Mouse (Mus musculus) heart, embryonic 16.5 days (tissue): ENCODE measurements at regions not wholly inside any gene's neighbourhood (a gene's known extent, or its start where the extent isn't known, plus 50 kb on each side); places are given as distances from the start of the nearest gene placed in this dataset.
A peak's percentile ranks its signal among the peaks of the same experiment; 100 is the strongest.

Source experiments
- ATAC-seq: fragments of 200-750 bp; cut with Nextera tagmentation; replicated peaks from 2 replicates; pipeline ENCODE4 v1.8.0; 2017; ENCODE audit warnings: moderate number of reproducible peaks; ENCODE audit not compliant: insufficient read depth, low FRiP score; ENCODE audit errors: extremely low read depth
- H3K27ac ChIP-seq: fragments of 300-500 bp; sonication (generic); 2 replicates; pipeline ENCODE4 v1.5.1; 2014; ENCODE audit warnings: mild to moderate bottlenecking, low read length, control low read depth, moderate library complexity
- H3K27me3 ChIP-seq: fragments of 300-500 bp; sonication (generic); 2 replicates; pipeline ENCODE4 v1.6.1; 2014; ENCODE audit warnings: low read length, mixed read lengths; ENCODE audit not compliant: control insufficient read depth, insufficient read depth
- H3K36me3 ChIP-seq: fragments of 300-500 bp; sonication (generic); 2 replicates; pipeline ENCODE4 v1.6.1; 2014; ENCODE audit not compliant: control insufficient read depth, insufficient read depth
- H3K4me1 ChIP-seq: fragments of 300-500 bp; sonication (generic); 2 replicates; pipeline ENCODE4 v1.6.1; 2014; ENCODE audit warnings: low read length, mixed read lengths; ENCODE audit not compliant: control insufficient read depth, insufficient read depth
- H3K4me2 ChIP-seq: fragments of 300-500 bp; sonication (generic); 2 replicates; pipeline ENCODE4 v1.6.1; 2014; ENCODE audit warnings: low read depth, mild to moderate bottlenecking, control low read depth, low read length
- H3K4me3 ChIP-seq: fragments of 300-500 bp; sonication (generic); 2 replicates; pipeline ENCODE4 v1.5.1; 2014; ENCODE audit warnings: mild to moderate bottlenecking, control low read depth, low read length
- H3K9ac ChIP-seq: fragments of 300-500 bp; sonication (generic); 2 replicates; pipeline ENCODE4 v1.6.1; 2014; ENCODE audit warnings: low read length, control low read depth
- H3K9me3 ChIP-seq: fragments of 300-500 bp; sonication (generic); replicated peaks from 2 replicates; pipeline ENCODE4 v1.6.1; 2016; ENCODE audit warnings: low read length; ENCODE audit not compliant: control insufficient read depth
- WGBS: fragments of 180-500 bp; shearing (Covaris S2); extraction: QIAGEN DNeasy Blood & Tissue Kit; methylation state at CpG from one replicate; pipeline ENCODE4 v1.1.7; 2014; 5-methylcytosine and 5-hydroxymethylcytosine counted together

DNA sequence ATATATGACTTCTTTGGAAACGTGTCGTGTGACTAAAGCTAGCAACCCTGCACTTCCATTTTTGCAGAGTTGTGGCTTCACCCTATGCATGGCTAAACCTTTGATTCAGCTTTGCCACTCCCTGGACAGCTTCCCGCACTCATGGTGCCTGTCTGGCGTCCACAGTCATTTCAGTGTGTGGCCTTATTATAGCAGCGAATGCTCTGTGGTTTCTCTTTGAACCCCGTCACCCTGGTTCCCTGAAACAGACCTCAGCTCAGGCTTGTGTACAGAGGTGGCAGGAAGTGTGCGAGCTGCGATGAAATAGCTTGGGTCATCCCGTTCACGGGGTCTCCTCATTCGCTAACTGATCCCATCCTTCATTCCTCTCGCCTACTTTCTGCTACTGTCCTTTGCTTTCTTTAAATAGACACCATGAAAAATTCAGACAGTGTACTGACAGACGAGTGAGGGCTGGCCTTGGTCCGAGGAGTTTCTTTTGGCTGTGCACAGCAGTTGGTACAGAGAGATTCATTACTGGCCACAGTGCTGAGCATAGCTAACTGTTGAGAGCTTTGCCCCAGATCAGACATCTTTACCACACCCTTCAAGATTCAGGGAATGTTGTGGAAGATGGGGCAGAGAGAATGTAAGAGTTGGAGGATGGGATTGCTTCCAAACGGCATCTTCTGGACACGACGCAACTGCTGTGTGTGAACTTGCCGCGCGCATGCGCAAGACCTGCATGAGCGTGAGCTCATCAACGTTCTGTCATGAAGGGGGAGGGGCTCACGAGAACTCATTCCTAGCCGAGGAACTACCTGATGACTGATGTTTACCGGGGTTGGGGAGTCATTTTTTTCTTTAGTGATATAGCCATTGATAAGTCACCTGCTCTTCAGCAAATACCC lies 77.5 kb upstream of the Stt3b start:
- 67% methylated on average over 26 of the region's 26 CpGs for WGBS
- Histone ChIP-seq H3K9ac (no peak overlapping the region), H3K27ac (no peak overlapping the region), H3K36me3 (no peaks in the 10 kb centered on the region), H3K27me3 (no peaks in the 10 kb centered on the region), H3K9me3 (no peaks in the 10 kb centered on the region), H3K4me3 (no peak overlapping the region), H3K4me1 (peaks cover 15% of the 10 kb centered on the region), H3K4me2 (peak overlapping the region; percentile 6)
- no peak for ATAC-seq

DNA sequence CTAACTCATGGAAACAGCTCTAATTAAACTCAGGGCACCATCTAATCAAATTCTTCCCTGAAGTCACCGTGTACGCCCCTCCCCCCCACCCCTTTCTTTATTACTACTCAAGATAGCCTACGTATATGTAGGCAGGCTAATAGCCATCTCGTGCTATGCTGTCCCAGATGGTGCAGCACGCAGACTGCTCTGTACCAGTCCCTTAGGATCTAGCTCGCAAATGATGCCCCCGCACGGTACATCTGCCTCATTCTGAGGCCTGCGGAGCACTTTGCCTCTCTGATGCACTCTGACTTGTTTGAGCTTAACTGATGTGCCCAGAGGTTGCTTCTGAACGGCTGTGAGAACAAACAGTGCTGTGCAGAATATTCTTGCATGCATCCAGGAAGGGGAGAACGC lies 78.1 kb upstream of the Stt3b start:
- Histone ChIP-seq H3K4me1 (peaks cover 15% of the 10 kb centered on the region), H3K36me3 (no peaks in the 10 kb centered on the region)

DNA sequence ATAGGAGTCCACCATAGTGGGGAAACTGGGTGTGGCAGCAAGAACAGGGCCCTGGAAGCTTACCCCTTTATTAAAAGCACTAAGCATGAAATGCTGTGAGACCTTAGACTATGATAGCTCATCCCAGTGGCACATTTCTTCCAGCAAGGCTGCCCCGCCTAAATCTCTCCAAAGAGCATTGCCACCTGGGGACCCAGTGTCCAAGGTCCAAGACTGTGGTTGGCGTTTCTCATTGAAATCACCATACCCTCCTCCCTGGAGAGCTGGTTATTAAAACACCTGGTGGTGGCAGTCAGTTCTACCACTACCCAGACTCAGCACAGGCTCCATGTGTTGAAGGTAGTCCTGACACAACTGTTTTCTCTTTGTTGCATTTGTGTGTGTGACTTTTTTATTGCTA lies 78.9 kb upstream of the Stt3b start:
- Histone ChIP-seq H3K4me2 (no peak overlapping the region), H3K36me3 (no peaks in the 10 kb centered on the region), H3K4me3 (no peak overlapping the region), H3K27ac (no peak overlapping the region), H3K27me3 (no peaks in the 10 kb centered on the region), H3K4me1 (peaks cover 15% of the 10 kb centered on the region), H3K9ac (no peak overlapping the region), H3K9me3 (no peaks in the 10 kb centered on the region)
- no peak for ATAC-seq
- WGBS = 82% methylated on average over 2 of the region's 2 CpGs

More for the DNA sequence above, 78.1 kb upstream of the Stt3b start:
- 88% methylated on average over 11 of the region's 11 CpGs for WGBS
- Histone ChIP-seq H3K4me2 (no peak overlapping the region), H3K4me3 (no peak overlapping the region), H3K9me3 (no peaks in the 10 kb centered on the region), H3K9ac (no peak overlapping the region), H3K27me3 (no peaks in the 10 kb centered on the region), H3K27ac (no peak overlapping the region)
- ATAC-seq = no peak

DNA sequence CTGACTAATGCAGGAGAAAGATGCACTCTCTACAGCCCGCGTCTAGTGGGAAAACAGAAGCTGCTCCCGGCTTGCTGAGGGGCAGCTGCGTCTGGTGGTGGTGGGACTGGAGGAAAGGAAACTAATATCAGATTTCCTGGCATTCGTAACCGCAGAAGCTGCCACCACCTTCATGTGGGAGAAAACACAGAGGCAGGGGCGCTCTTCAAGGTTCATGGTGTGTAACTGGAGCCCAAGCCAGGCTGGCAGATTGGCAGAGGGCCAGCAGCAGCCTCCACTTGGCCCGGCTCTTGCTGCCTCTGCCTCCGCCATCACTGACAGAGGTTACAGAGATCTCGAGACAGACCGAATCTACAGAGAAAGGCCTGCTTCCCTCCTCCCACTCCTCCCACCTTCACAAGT lies 80.7 kb upstream of the Stt3b start:
- H3K27ac ChIP-seq = peak overlapping the region; percentile 51
- H3K9ac ChIP-seq = peak overlapping the region; percentile 34
- H3K36me3 ChIP-seq = no peaks in the 10 kb centered on the region
- H3K4me1 ChIP-seq = peaks cover 15% of the 10 kb centered on the region
- peak overlapping the region; percentile 53 for H3K4me2 ChIP-seq
- H3K9me3 ChIP-seq = no peaks in the 10 kb centered on the region
- no peaks in the 10 kb centered on the region for H3K27me3 ChIP-seq
- 1% methylated on average over 11 of the region's 11 CpGs for WGBS
- peak; percentile 72 for ATAC-seq
- peak overlapping the region; percentile 20 for H3K4me3 ChIP-seq

- Histone ChIP-seq H3K4me1 (peaks cover 10% of the 10 kb centered on the region), H3K27me3 (no peaks in the 10 kb centered on the region), H3K4me3 (no peak overlapping the region), H3K27ac (no peak overlapping the region), H3K9me3 (peaks cover 6% of the 10 kb centered on the region; the same call in 1 of the 2 replicates), H3K9ac (no peak overlapping the region), H3K4me2 (no peak overlapping the region), H3K36me3 (no peaks in the 10 kb centered on the region)
- 89% methylated on average over 8 of the region's 8 CpGs for WGBS
- ATAC-seq = no peak
Measured at GRCm38 (mm10) chr9:115395511-115395910, 85.3 kb upstream of the Stt3b start.

DNA sequence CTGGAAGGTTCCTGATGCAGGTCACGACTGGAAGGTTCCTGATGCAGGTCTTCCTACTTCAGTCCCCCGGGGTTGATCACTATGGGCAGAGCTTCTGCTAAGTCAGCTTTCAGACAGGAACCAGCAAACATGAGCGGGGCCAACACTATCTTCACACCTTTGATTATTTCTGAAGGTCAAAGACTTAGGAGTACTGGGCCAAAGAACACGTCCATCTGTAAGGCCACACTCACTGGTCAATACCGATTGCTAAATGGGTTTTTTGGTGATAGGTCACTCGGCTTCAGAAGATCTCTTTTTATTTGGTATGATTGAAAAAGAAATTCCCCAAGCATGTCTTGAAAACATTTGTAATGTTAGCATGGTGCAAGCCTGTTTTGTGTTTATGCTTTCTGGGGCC lies 90.2 kb upstream of the Stt3b start:
- Histone ChIP-seq H3K4me2 (no peak overlapping the region), H3K9me3 (peaks cover 6% of the 10 kb centered on the region; the same call in 1 of the 2 replicates), H3K9ac (no peak overlapping the region), H3K4me1 (peaks cover 8% of the 10 kb centered on the region), H3K27ac (no peak overlapping the region), H3K27me3 (no peaks in the 10 kb centered on the region), H3K4me3 (no peak overlapping the region), H3K36me3 (no peaks in the 10 kb centered on the region)
- no peak for ATAC-seq
- 83% methylated on average over 6 of the region's 6 CpGs for WGBS

DNA sequence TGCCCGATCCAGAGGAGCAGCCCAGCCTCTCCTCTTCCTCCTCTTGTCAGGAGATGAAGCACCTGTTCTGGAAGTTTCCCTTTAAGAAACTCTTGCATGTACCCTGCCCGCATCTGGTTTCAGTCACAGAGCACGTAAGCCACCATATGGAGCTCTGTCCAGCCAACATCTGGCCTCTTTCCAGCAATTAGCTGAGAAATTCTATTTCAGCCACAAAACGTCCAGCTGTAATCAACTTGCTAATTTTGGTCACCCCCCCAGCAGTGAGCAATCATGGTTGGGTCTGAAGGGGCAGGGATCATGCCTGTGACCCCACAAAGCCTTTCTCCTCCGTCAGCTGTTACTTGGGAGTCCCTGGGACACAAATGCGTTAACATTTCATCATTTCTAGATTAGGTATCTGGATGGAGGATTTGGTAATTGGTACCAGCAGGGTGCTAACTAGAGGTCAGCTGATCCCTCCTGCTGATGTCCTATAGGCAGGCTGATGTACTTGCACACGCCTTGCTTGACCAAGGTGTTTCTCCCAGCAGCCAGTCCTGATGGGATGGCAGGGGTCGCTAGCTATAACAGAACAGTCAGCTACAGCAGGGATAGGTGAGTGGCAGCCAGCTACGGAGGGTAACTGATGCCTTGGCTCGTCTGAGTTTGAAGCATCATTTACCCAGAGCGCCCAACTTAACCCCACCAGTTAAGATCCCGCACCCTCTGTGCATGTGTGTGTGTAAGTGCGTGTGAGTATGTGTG lies 91.4 kb upstream of the Stt3b start:
- WGBS = 61% methylated on average over 13 of the region's 13 CpGs
- Histone ChIP-seq H3K4me3 (no peak overlapping the region), H3K4me2 (0 out of 2 replicates have a peak overlapping the region, but pooled peaks have one; percentile 6), H3K27ac (no peak overlapping the region), H3K27me3 (no peaks in the 10 kb centered on the region), H3K4me1 (peaks cover 8% of the 10 kb centered on the region), H3K9me3 (peaks cover 6% of the 10 kb centered on the region; the same call in 1 of the 2 replicates), H3K9ac (no peak overlapping the region), H3K36me3 (no peaks in the 10 kb centered on the region)
- peak; percentile 65; the same call in 1 of the 2 replicates for ATAC-seq

- Histone ChIP-seq H3K9ac (no peak overlapping the region), H3K27ac (no peak overlapping the region), H3K9me3 (peaks cover 6% of the 10 kb centered on the region; the same call in 1 of the 2 replicates), H3K36me3 (no peaks in the 10 kb centered on the region), H3K4me1 (peaks cover 8% of the 10 kb centered on the region), H3K4me3 (no peak overlapping the region), H3K4me2 (no peak overlapping the region), H3K27me3 (no peaks in the 10 kb centered on the region)
- ATAC-seq = no peak
- WGBS = 72% methylated on average over 6 of the region's 6 CpGs
Measured at GRCm38 (mm10) chr9:115402661-115403060, 92.4 kb upstream of the Stt3b start.
